Mouse (Mus musculus): ENCODE measurements around the gene Hspa1a. TPM values are rescaled to one million over a fixed set of nuclear protein-coding genes. Genes with fewer than 3 reads are reported as not detected.

The Hspa1a gene
- polyA plus RNA-seq, 1 experiment, result 1.8 TPM

DNA sequence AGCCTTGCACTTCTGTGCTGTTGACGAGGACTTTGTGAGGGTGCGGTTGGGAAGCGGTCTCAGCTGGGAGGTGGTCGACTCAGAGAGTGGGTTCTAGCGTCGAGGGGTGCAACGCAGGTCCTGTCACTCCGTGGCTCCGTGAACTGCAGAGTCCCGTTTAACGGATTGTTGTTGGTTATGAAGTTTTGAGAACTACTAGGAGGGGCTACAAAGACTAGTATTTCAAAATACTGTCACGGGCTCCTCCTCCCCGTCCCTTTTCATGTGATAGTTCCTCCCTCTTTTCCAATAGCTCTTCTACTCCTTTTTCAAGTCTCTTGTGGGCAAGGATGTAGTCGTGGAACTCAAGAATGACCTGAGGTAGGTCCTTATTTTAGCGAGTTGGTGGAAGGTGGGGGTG is 10.4 kb upstream of the Hspa1a start:
- Histone ChIP-seq H3K36me3 (ENCODE audit: control insufficient read depth, insufficient read depth) (peaks cover 18% of the 10 kb centered on the region), H3K4me3 (peak overlapping the region; percentile 71), H3K79me2 (ENCODE audit: control insufficient read depth, insufficient read depth) (peaks cover 43% of the 10 kb centered on the region), H3K27me3 (ENCODE audit: control insufficient read depth, insufficient read depth, insufficient read length) (no peaks in the 10 kb centered on the region), H3K4me2 (ENCODE audit: low read depth) (peak overlapping the region; percentile 84), H3ac (ENCODE audit: control insufficient read depth, insufficient read length) (peak overlapping the region; percentile 73)
- TF ChIP-seq MYOD1 (IDR thresholded peaks at IDR 0.05; ENCODE audit: control insufficient read depth in 1 of 3, insufficient read length in 2 of 3, low read depth in 2 of 3), result no peak
- TF ChIP-seq MYOG (IDR thresholded peaks at IDR 0.05; ENCODE audit: control insufficient read depth in 1 of 3, insufficient read depth in 1 of 3, insufficient read length in 2 of 3, low read depth in 2 of 3), result no peak
- TF ChIP-seq POLR2AphosphoS2 (IDR thresholded peaks at IDR 0.05; ENCODE audit: insufficient read length, low read depth), result no peak
- no peak for TF ChIP-seq CEBPB (IDR thresholded peaks at IDR 0.05; ENCODE audit: insufficient read depth, poor library complexity, severe bottlenecking)
- no peak for TF ChIP-seq USF1 (IDR thresholded peaks at IDR 0.05; ENCODE audit: low read depth)
- TF ChIP-seq REST (IDR thresholded peaks at IDR 0.05; ENCODE audit: insufficient read depth, insufficient read length), result no peak
- no peak for TF ChIP-seq E2F4 (IDR thresholded peaks at IDR 0.05; ENCODE audit: insufficient read depth)
- no peak for TF ChIP-seq POLR2A (IDR thresholded peaks at IDR 0.05; ENCODE audit: insufficient read length, low read depth)

GRCm38 (mm10) chr17:34981690-34982180 is 9.8 kb upstream of the Hspa1a start, which contains the start of gene Lsm2:
TSS of gene Lsm2 (plus strand) at chr17:34981862.
- H3K4me2 ChIP-seq (ENCODE audit: low read depth), result peak within 1 kb of the TSS; percentile 97
- H3K27me3 ChIP-seq (ENCODE audit: control insufficient read depth, insufficient read depth, insufficient read length), result no peaks in the 10 kb centered on the region
- peaks cover 18% of the 10 kb centered on the region for H3K36me3 ChIP-seq (ENCODE audit: control insufficient read depth, insufficient read depth)
- peaks cover 43% of the 10 kb centered on the region for H3K79me2 ChIP-seq (ENCODE audit: control insufficient read depth, insufficient read depth)
- H3K4me3 ChIP-seq, result peak within 1 kb of the TSS; percentile 71
- TF ChIP-seq E2F4 (IDR thresholded peaks at IDR 0.05; ENCODE audit: insufficient read depth) (peak; percentile 97), MAX (IDR thresholded peaks at IDR 0.05; ENCODE audit: low read depth) (no peak), USF1 (IDR thresholded peaks at IDR 0.05; ENCODE audit: low read depth) (no peak), POLR2AphosphoS2 (IDR thresholded peaks at IDR 0.05; ENCODE audit: insufficient read length, low read depth) (peak; percentile 93), MYOG (IDR thresholded peaks at IDR 0.05; ENCODE audit: control insufficient read depth in 1 of 3, insufficient read depth in 1 of 3, insufficient read length in 2 of 3, low read depth in 2 of 3) (peak in 2 of 3 experiments; percentile 71), POLR2A (IDR thresholded peaks at IDR 0.05; ENCODE audit: insufficient read length, low read depth) (peak; percentile 79), TCF12 (IDR thresholded peaks at IDR 0.05; ENCODE audit: insufficient read depth, poor library complexity, severe bottlenecking) (no peak), TCF3 (IDR thresholded peaks at IDR 0.05; ENCODE audit: insufficient read length, low read depth) (no peak), MYOD1 (IDR thresholded peaks at IDR 0.05; ENCODE audit: control insufficient read depth in 1 of 3, insufficient read length in 2 of 3, low read depth in 2 of 3) (peak in 2 of 3 experiments; percentile 74 to 75), REST (IDR thresholded peaks at IDR 0.05; ENCODE audit: insufficient read depth, insufficient read length) (no peak), SRF (IDR thresholded peaks at IDR 0.05; ENCODE audit: control insufficient read depth, insufficient read length, low read depth) (peak; percentile 53), CEBPB (IDR thresholded peaks at IDR 0.05; ENCODE audit: insufficient read depth, poor library complexity, severe bottlenecking) (no peak)
- H3ac ChIP-seq (ENCODE audit: control insufficient read depth, insufficient read length), result peak within 1 kb of the TSS; percentile 73

DNA sequence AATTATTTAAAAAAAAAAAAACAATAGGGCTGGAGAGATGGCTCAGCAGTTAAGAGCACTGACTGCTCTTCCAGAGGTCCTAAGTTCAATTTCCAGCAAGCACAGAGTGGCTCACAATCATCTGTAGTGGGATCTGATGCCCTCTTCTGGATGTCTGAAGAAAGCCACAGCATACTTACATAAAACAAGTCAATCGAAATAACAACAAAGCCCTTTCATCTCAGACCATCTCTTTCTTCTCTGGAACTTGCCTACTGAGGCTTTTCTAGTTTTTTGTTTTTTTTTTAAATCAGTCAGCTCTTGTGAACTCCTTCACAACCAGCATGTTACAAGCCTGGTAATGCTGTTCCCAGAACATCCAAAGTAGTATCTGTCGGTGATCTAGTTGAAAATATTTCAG is 8.7 kb upstream of the Hspa1a start:
- Histone ChIP-seq H3ac (ENCODE audit: control insufficient read depth, insufficient read length) (no peak overlapping the region), H3K27me3 (ENCODE audit: control insufficient read depth, insufficient read depth, insufficient read length) (no peaks in the 10 kb centered on the region), H3K4me3 (peak overlapping the region; percentile 71), H3K79me2 (ENCODE audit: control insufficient read depth, insufficient read depth) (peaks cover 43% of the 10 kb centered on the region), H3K36me3 (ENCODE audit: control insufficient read depth, insufficient read depth) (peaks cover 8% of the 10 kb centered on the region), H3K4me2 (ENCODE audit: low read depth) (peak overlapping the region; percentile 97)
- TF ChIP-seq REST (IDR thresholded peaks at IDR 0.05; ENCODE audit: insufficient read depth, insufficient read length), result no peak
- TF ChIP-seq POLR2AphosphoS2 (IDR thresholded peaks at IDR 0.05; ENCODE audit: insufficient read length, low read depth), result no peak

GRCm38 (mm10) chr17:34979631-34980030 is 7.7 kb upstream of the Hspa1a start:
- TF ChIP-seq MYOG (IDR thresholded peaks at IDR 0.05; ENCODE audit: control insufficient read depth in 1 of 3, insufficient read depth in 1 of 3, insufficient read length in 2 of 3, low read depth in 2 of 3), result no peak
- no peak for TF ChIP-seq E2F4 (IDR thresholded peaks at IDR 0.05; ENCODE audit: insufficient read depth)
- TF ChIP-seq POLR2AphosphoS2 (IDR thresholded peaks at IDR 0.05; ENCODE audit: insufficient read length, low read depth), result no peak
- H3K79me2 ChIP-seq (ENCODE audit: control insufficient read depth, insufficient read depth), result peaks cover 42% of the 10 kb centered on the region
- no peak overlapping the region for H3K4me3 ChIP-seq
- no peaks in the 10 kb centered on the region for H3K27me3 ChIP-seq (ENCODE audit: control insufficient read depth, insufficient read depth, insufficient read length)
- no peaks in the 10 kb centered on the region for H3K36me3 ChIP-seq (ENCODE audit: control insufficient read depth, insufficient read depth)
- no peak overlapping the region for H3ac ChIP-seq (ENCODE audit: control insufficient read depth, insufficient read length)
- H3K4me2 ChIP-seq (ENCODE audit: low read depth), result no peak overlapping the region

- Histone ChIP-seq H3K4me2 (ENCODE audit: low read depth) (no peak overlapping the region), H3K36me3 (ENCODE audit: control insufficient read depth, insufficient read depth) (no peaks in the 10 kb centered on the region), H3K27me3 (ENCODE audit: control insufficient read depth, insufficient read depth, insufficient read length) (no peaks in the 10 kb centered on the region), H3K79me2 (ENCODE audit: control insufficient read depth, insufficient read depth) (peaks cover 28% of the 10 kb centered on the region), H3ac (ENCODE audit: control insufficient read depth, insufficient read length) (no peak overlapping the region), H3K4me3 (no peak overlapping the region)
- no peak for TF ChIP-seq TCF12 (IDR thresholded peaks at IDR 0.05; ENCODE audit: insufficient read depth, poor library complexity, severe bottlenecking)
- TF ChIP-seq POLR2A (IDR thresholded peaks at IDR 0.05; ENCODE audit: insufficient read length, low read depth), result no peak
- no peak for TF ChIP-seq TCF3 (IDR thresholded peaks at IDR 0.05; ENCODE audit: insufficient read length, low read depth)
- no peak for TF ChIP-seq MYOG (IDR thresholded peaks at IDR 0.05; ENCODE audit: control insufficient read depth in 1 of 3, insufficient read depth in 1 of 3, insufficient read length in 2 of 3, low read depth in 2 of 3)
- no peak for TF ChIP-seq CEBPB (IDR thresholded peaks at IDR 0.05; ENCODE audit: insufficient read depth, poor library complexity, severe bottlenecking)
- no peak for TF ChIP-seq E2F4 (IDR thresholded peaks at IDR 0.05; ENCODE audit: insufficient read depth)
- no peak for TF ChIP-seq SRF (IDR thresholded peaks at IDR 0.05; ENCODE audit: control insufficient read depth, insufficient read length, low read depth)
- TF ChIP-seq REST (IDR thresholded peaks at IDR 0.05; ENCODE audit: insufficient read depth, insufficient read length), result no peak
- no peak for TF ChIP-seq POLR2AphosphoS2 (IDR thresholded peaks at IDR 0.05; ENCODE audit: insufficient read length, low read depth)
- TF ChIP-seq MYOD1 (IDR thresholded peaks at IDR 0.05; ENCODE audit: control insufficient read depth in 1 of 3, insufficient read length in 2 of 3, low read depth in 2 of 3), result no peak
- no peak for TF ChIP-seq MAX (IDR thresholded peaks at IDR 0.05; ENCODE audit: low read depth)
- no peak for TF ChIP-seq USF1 (IDR thresholded peaks at IDR 0.05; ENCODE audit: low read depth)
Measured at GRCm38 (mm10) chr17:34978239-34978638, 6.3 kb upstream of the Hspa1a start.
